Mouse (Mus musculus) urinary bladder, adult 18-20 months (tissue): ENCODE measurements around the gene Hltf.
"Not testable (repeated sequence)": the region's sequence is repeated elsewhere in the genome, so short reads cannot be mapped to it uniquely, and the experiment has no call there.

Experiments
- DNase-seq, 2 experiments: peaks; one replicate each; pipeline ENCODE4 v3.0.0; 2022; ENCODE audit warnings: low spot score in 2 of 2, mixed read lengths in 2 of 2

Gene Hltf

GRCm38 (mm10) chr3:20104318-20104717 is 46.7 kb downstream of the Hltf start:
- DNase-seq, result no peak

GRCm38 (mm10) chr3:20104776-20105175 is 47.2 kb downstream of the Hltf start:
- no peak for DNase-seq

DNA sequence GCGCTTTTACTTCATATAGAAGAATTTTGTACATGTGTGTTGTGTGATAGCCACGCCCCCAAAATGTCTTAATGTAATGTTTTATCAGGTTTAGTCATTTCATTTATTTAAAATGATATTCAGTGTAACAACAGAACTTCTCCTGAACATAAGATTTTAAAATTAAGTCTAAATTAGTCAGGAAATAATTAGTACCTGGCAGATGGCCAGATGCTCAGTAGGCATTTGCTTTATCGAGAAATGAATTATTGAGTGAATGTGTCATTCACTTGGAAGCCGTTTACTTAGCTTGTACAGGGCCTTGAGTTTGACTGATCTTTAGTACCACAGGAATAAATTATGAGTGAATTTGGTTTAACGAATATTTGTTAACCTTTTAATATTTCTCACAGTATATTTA is 51.3 kb downstream of the Hltf start:
- DNase-seq, result no peak

GRCm38 (mm10) chr3:20111913-20112312 is 54.3 kb downstream of the Hltf start:
- no peak for DNase-seq

GRCm38 (mm10) chr3:20119044-20119591 is 61.5 kb downstream of the Hltf start:
- DNase-seq, result no peak

DNA sequence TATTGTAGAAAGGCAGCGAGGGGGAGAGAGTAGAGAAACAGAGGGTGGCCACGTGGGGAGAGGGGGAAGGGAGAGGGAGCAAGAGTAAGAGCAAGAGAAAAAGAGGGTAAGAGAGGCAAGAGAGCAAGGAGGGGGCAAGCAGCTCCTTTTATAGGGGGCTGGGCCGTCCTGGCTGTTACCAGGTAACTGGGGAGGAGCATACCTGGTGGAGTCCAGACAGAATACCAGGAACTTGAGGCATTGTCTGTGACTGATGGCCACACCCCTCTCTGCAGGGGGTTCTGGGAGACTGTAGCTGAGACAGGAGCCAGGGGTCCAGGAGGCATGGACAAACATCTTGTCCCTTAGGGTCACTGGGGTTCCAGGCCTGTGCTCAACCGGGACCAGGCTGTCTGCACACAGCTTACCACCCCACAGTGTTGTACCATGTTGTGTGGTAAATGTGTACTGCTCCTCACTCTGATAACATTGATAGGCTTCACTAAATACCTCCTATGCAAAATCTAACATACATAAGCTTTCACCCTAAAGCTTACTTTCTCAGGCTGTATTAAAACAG is 62.2 kb downstream of the Hltf start:
- DNase-seq, result no peak

GRCm38 (mm10) chr3:20121582-20121981 is 64.0 kb downstream of the Hltf start:
- not testable (repeated sequence) for DNase-seq

GRCm38 (mm10) chr3:20125604-20126003 is 68.0 kb downstream of the Hltf start:
- DNase-seq, result no peak

GRCm38 (mm10) chr3:20127047-20127595 is 69.5 kb downstream of the Hltf start:
- no peak for DNase-seq

- no peak for DNase-seq
Measured at GRCm38 (mm10) chr3:20129491-20129890, 71.9 kb downstream of the Hltf start.

DNA sequence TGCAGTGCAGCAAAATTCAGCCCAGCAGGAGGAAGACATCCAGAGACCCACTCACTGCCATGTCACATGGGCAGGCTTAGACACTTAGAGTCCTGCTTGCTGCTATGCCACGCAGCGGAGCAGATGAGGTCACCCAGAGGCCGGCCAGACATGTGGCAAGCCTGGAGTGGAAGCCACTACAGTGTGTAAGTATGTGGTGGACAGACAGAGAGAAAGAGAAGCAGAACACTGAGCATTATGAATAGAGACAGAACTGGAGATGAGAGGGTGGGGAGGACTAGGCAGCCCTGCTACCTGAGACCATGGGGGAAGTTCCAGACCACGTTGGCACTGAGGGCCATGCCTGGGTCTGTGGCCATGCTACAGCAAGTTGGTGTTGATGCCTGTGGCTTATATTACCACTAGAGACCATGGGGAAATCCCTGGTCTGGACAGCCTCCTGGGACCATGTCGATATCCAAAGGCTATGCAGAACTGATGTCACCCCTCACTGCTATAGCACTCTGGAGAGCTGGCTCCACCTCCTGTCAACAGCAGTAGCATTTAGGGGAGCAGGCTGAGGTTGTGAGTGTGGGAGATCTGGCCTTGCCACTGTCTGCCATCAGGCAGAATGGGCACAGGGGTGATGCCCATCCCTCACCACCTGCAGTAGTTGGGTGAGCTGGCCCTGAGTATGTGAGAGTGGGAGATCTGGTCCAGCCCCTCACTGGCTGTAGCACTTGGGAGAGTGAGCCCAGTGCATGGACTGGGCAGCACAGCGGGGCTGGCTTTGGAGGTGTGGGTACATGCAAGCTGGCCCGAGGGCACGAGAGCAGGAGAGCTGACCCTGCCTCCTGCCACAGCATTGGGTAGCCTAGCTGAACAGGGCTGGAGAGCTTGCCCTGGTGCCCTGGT is 73.1 kb downstream of the Hltf start:
- DNase-seq, result no peak

DNA sequence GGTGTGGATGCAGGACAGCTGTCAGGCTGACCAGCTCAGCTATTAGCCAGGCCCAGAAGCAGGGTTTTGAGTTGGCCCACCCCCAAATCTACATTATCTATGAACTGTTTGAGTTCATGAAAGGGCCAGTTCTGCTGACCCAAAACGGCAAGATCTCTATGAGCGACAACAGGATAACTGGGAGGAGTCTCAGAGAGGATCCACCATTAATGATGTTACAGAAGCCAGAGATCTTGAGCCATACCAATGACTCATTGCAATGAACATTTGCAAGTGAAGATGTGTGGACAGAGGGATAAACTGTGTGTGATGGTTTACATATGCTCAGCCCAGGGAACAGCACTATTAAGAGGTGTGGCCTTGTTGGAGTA is 73.7 kb downstream of the Hltf start:
- no peak for DNase-seq

- no peak for DNase-seq
Measured at GRCm38 (mm10) chr3:20132731-20133130, 75.1 kb downstream of the Hltf start.

DNA sequence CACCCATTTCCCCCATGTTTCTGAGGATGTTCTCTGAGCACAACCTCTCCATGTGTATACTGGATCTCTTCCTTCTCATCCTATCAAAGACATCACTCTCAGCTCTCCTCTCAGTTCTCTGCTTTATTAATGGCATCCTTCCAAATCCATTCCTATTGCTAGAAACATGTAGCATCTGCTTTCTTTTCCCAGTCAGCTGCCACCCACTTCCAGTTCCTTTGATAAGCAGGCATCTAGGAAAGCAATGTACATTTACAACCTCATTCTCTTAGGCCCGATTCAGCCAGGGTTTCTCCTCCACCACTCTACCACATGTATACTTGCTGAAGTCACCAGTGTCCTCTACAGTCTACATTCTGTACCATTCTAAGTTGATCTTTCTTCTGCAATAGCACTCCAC is 76.1 kb downstream of the Hltf start:
- DNase-seq, result no peak

DNA sequence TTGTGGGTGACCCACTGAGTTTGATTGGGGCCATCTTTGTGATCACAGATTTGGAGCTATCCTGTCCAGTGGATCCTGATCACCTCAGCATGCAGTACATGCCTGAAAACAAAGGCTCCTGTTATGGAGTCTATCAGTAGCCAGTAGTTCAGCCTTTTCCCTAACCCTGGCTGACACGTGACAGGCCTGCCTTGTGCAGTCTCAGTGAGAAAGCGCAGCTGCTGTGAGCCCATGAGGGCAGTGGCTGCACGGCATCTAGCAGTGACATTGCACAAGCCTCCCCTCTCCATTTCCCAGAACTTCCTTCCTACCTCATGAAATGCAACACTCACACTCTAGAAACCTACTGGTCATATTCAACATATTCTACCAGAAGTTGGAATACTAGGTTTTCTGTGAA is 76.9 kb downstream of the Hltf start:
- DNase-seq, result no peak

DNA sequence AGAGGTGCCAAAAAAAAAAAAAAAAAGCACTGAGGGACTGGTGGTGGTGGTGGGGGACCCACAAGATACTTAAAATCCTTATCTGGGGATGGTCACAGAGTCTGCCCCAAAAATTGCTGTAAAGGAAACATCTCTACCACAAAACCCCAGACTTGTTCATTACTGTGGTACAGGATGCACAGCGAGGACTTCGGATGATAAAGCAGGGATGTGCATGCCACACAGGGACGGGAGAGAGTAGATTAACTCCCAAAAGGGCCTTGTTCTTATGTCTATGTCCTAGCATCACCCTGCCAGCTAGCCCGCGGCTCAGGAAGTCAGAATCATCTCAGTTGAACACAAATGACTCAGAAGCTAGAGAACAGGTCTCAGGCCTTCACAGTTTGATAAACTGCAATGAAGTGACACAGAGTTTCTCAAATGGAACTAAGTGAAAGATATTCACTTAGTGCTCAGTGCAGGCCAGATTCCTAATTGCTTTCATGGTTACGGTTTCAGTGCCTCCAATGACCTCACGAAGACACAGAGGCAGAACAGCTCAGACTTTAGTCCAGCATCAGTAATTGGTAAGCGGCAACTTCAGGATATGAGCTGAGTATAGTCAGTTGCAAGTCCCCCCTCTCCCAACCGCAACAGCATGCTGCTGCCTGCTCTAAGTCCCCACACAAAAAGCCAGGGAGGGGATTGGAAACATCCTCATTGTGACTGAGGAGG is 79.4 kb downstream of the Hltf start:
- no peak for DNase-seq

DNA sequence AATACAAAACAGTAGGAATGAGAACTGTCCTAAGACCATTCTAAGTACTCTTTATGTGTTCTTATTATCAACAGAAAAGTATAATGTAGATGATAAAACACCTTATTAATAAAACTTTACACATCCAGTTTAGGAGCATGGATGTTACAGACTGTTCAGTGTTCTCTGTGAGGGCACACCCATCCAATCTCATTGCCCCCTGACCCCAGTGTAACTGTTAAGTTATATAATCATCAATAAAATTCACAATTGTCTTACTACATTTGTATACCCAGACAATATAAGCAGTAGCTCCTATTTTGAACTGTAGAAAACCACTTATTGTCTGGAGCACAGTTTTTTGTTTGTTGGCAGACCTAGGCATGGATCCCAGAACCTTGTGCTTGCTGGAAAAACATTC is 83.6 kb downstream of the Hltf start:
- no peak for DNase-seq

GRCm38 (mm10) chr3:20141679-20142078 is 84.1 kb downstream of the Hltf start:
- DNase-seq, result no peak

DNA sequence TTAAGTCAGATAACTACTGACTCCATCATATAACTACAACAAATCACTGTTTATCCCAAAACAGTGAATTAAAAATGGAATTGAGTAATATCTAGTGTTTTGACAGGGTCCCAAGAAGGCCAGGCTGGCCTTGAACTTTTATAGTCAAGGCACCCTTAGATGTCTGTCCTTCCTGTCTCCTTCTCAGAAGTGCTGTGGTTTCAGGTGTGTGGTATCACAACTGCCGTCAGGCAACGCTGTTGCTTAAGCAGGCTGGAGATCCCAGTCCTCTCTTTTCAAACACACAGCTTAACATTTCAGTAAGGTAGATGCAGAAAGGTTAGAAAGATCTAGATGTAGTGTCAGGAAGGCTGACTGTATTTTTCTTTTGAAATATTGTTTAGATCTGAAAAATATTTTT is 84.5 kb downstream of the Hltf start:
- no peak for DNase-seq

DNA sequence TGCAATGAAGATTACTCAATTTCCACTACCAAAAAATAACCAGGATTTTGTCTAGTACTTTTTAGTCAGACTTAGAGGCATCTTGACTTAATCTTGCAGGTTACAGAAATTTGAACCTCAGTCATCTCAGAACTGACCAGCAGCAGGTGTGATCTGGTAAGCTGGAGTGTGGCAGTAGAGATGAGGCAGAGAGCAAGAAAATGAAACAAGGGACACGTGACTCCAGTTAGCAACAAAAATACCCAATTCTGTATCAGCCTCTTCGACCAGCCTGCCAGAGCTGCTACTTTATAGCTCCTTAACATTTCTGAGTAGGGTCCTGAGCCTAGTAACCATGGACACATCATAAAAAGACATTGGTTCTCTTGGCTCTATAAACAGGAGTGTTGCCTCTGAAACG is 85.0 kb downstream of the Hltf start:
- DNase-seq, result no peak

DNA sequence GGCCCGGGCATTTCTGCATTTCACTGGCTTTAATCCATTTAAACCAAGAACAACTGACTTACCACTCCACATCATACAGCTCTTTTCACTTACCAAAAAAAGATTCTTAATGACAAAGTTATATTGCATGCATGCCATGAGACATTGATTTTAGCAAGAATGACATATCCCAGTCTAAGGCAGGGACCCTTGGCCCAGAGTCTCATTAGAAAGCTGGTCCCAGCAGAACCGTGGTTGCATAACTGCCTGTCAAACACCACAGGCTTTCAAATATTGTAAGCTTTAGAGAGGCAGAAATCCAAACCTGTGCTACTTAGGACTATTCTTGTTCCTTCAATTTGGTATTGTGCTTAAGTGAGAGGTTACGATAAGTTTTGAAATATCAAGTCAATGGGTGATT is 86.1 kb downstream of the Hltf start:
- no peak for DNase-seq

GRCm38 (mm10) chr3:20144401-20144800 is 86.8 kb downstream of the Hltf start:
- no peak for DNase-seq
